Mouse (Mus musculus): ENCODE results near the gene Ermard. TPM values are rescaled to one million over a fixed set of nuclear protein-coding genes. Genes with fewer than 3 reads are reported as not detected.

Ermard gene
- polyA plus RNA-seq, 1 experiment from 2014 or later = 92.2 TPM

- Histone ChIP-seq H3K9ac (ENCODE audit: low read depth, low read length) (no peak overlapping the region), H3K27me3 (ENCODE audit: control insufficient read depth, insufficient read depth, low read length) (no peaks in the 10 kb centered on the region), H3K4me1 (replicated peaks; ENCODE audit: control insufficient read depth, insufficient read depth, low read length) (no peaks in the 10 kb centered on the region; the same call in 1 of the 2 replicates), H3K9me3 (ENCODE audit: control insufficient read depth, low read length) (no peaks in the 10 kb centered on the region), H3K36me3 (ENCODE audit: control insufficient read depth, insufficient read depth, low read length) (no peaks in the 10 kb centered on the region), H3K4me2 (replicated peaks; ENCODE audit: low read depth, low read length) (no peak overlapping the region), H3K4me3 (ENCODE audit: low read depth, low read length) (no peak overlapping the region), H3K27ac (ENCODE audit: low read depth, low read length) (no peak overlapping the region)
- 64% methylated on average over 2 of the region's 2 CpGs for WGBS
- ATAC-seq (ENCODE audit: low FRiP score) (no peak), DNase-seq (ENCODE audit: low spot score) (no peak)
Measured at GRCm38 (mm10) chr17:15069124-15069523, 28.1 kb downstream of the Ermard start.

GRCm38 (mm10) chr17:15072211-15072610, 31.2 kb downstream of the Ermard start:
- Histone ChIP-seq H3K27ac (ENCODE audit: low read depth, low read length) (no peak overlapping the region), H3K9me3 (ENCODE audit: control insufficient read depth, low read length) (no peaks in the 10 kb centered on the region), H3K4me1 (replicated peaks; ENCODE audit: control insufficient read depth, insufficient read depth, low read length) (no peaks in the 10 kb centered on the region), H3K4me2 (replicated peaks; ENCODE audit: low read depth, low read length) (no peak overlapping the region), H3K4me3 (ENCODE audit: low read depth, low read length) (no peak overlapping the region), H3K9ac (ENCODE audit: low read depth, low read length) (no peak overlapping the region), H3K27me3 (ENCODE audit: control insufficient read depth, insufficient read depth, low read length) (no peaks in the 10 kb centered on the region), H3K36me3 (ENCODE audit: control insufficient read depth, insufficient read depth, low read length) (no peaks in the 10 kb centered on the region)
- ATAC-seq (ENCODE audit: low FRiP score) (no peak), DNase-seq (ENCODE audit: low spot score) (no peak)
- 73% methylated on average over 2 of the region's 2 CpGs for WGBS

- H3K4me2 ChIP-seq (replicated peaks; ENCODE audit: low read depth, low read length) = no peak overlapping the region
- no peak overlapping the region for H3K27ac ChIP-seq (ENCODE audit: low read depth, low read length)
- ATAC-seq (ENCODE audit: low FRiP score) (no peak), DNase-seq (ENCODE audit: low spot score) (no peak)
- no peak overlapping the region for H3K4me3 ChIP-seq (ENCODE audit: low read depth, low read length)
- WGBS = 81% methylated on average over 8 of the region's 8 CpGs
- H3K27me3 ChIP-seq (ENCODE audit: control insufficient read depth, insufficient read depth, low read length) = no peaks in the 10 kb centered on the region
- no peaks in the 10 kb centered on the region for H3K4me1 ChIP-seq (replicated peaks; ENCODE audit: control insufficient read depth, insufficient read depth, low read length)
- H3K9ac ChIP-seq (ENCODE audit: low read depth, low read length) = no peak overlapping the region
- H3K9me3 ChIP-seq (ENCODE audit: control insufficient read depth, low read length) = no peaks in the 10 kb centered on the region
- H3K36me3 ChIP-seq (ENCODE audit: control insufficient read depth, insufficient read depth, low read length) = no peaks in the 10 kb centered on the region
Measured at GRCm38 (mm10) chr17:15075033-15075432, 34.0 kb downstream of the Ermard start.

GRCm38 (mm10) chr17:15077536-15077935, 36.5 kb downstream of the Ermard start:
- H3K27ac ChIP-seq (ENCODE audit: low read depth, low read length) = no peak overlapping the region
- H3K27me3 ChIP-seq (ENCODE audit: control insufficient read depth, insufficient read depth, low read length) = no peaks in the 10 kb centered on the region
- 68% methylated on average over 2 of the region's 2 CpGs for WGBS
- no peaks in the 10 kb centered on the region for H3K9me3 ChIP-seq (ENCODE audit: control insufficient read depth, low read length)
- H3K9ac ChIP-seq (ENCODE audit: low read depth, low read length) = no peak overlapping the region
- H3K4me2 ChIP-seq (replicated peaks; ENCODE audit: low read depth, low read length) = no peak overlapping the region
- H3K4me1 ChIP-seq (replicated peaks; ENCODE audit: control insufficient read depth, insufficient read depth, low read length) = no peaks in the 10 kb centered on the region
- no peak overlapping the region for H3K4me3 ChIP-seq (ENCODE audit: low read depth, low read length)
- ATAC-seq (ENCODE audit: low FRiP score) = no peak
- DNase-seq (ENCODE audit: low spot score) = no peak
- H3K36me3 ChIP-seq (ENCODE audit: control insufficient read depth, insufficient read depth, low read length) = no peaks in the 10 kb centered on the region

GRCm38 (mm10) chr17:15084226-15084848, 43.3 kb downstream of the Ermard start:
- no peaks in the 10 kb centered on the region for H3K9me3 ChIP-seq (ENCODE audit: control insufficient read depth, low read length)
- no peak overlapping the region for H3K4me3 ChIP-seq (ENCODE audit: low read depth, low read length)
- DNase-seq (ENCODE audit: low spot score) (no peak), ATAC-seq (ENCODE audit: low FRiP score) (no peak)
- no peak overlapping the region for H3K4me2 ChIP-seq (replicated peaks; ENCODE audit: low read depth, low read length)
- WGBS = 72% methylated on average over 13 of the region's 13 CpGs
- peaks cover 4% of the 10 kb centered on the region for H3K4me1 ChIP-seq (replicated peaks; ENCODE audit: control insufficient read depth, insufficient read depth, low read length)
- H3K27me3 ChIP-seq (ENCODE audit: control insufficient read depth, insufficient read depth, low read length) = no peaks in the 10 kb centered on the region
- H3K27ac ChIP-seq (ENCODE audit: low read depth, low read length) = no peak overlapping the region
- H3K36me3 ChIP-seq (ENCODE audit: control insufficient read depth, insufficient read depth, low read length) = no peaks in the 10 kb centered on the region
- no peak overlapping the region for H3K9ac ChIP-seq (ENCODE audit: low read depth, low read length)

- H3K27ac ChIP-seq (ENCODE audit: low read depth, low read length) = no peak overlapping the region
- H3K4me2 ChIP-seq (replicated peaks; ENCODE audit: low read depth, low read length) = no peak overlapping the region
- ATAC-seq (ENCODE audit: low FRiP score) (no peak), DNase-seq (ENCODE audit: low spot score) (no peak)
- H3K9ac ChIP-seq (ENCODE audit: low read depth, low read length) = no peak overlapping the region
- no peaks in the 10 kb centered on the region for H3K36me3 ChIP-seq (ENCODE audit: control insufficient read depth, insufficient read depth, low read length)
- 70% methylated on average over 2 of the region's 2 CpGs for WGBS
- no peaks in the 10 kb centered on the region for H3K9me3 ChIP-seq (ENCODE audit: control insufficient read depth, low read length)
- H3K4me1 ChIP-seq (replicated peaks; ENCODE audit: control insufficient read depth, insufficient read depth, low read length) = peaks cover 4% of the 10 kb centered on the region
- no peak overlapping the region for H3K4me3 ChIP-seq (ENCODE audit: low read depth, low read length)
- H3K27me3 ChIP-seq (ENCODE audit: control insufficient read depth, insufficient read depth, low read length) = no peaks in the 10 kb centered on the region
Measured at GRCm38 (mm10) chr17:15085006-15085405, 44.0 kb downstream of the Ermard start.

- Histone ChIP-seq H3K9ac (ENCODE audit: low read depth, low read length) (no peak overlapping the region), H3K27ac (ENCODE audit: low read depth, low read length) (peak overlapping the region; percentile 10; the same call in 1 of the 2 replicates), H3K27me3 (ENCODE audit: control insufficient read depth, insufficient read depth, low read length) (no peaks in the 10 kb centered on the region), H3K4me1 (replicated peaks; ENCODE audit: control insufficient read depth, insufficient read depth, low read length) (peaks cover 4% of the 10 kb centered on the region), H3K36me3 (ENCODE audit: control insufficient read depth, insufficient read depth, low read length) (no peaks in the 10 kb centered on the region), H3K9me3 (ENCODE audit: control insufficient read depth, low read length) (no peaks in the 10 kb centered on the region), H3K4me2 (replicated peaks; ENCODE audit: low read depth, low read length) (no peak overlapping the region), H3K4me3 (ENCODE audit: low read depth, low read length) (no peak overlapping the region)
- DNase-seq (ENCODE audit: low spot score) = peak; percentile 30
- WGBS = 36% methylated on average over 2 of the region's 2 CpGs
- ATAC-seq (ENCODE audit: low FRiP score) = peak; percentile 67
Measured at GRCm38 (mm10) chr17:15088166-15088565, 47.2 kb downstream of the Ermard start.

- 26% methylated on average over 8 of the region's 8 CpGs for WGBS
- no peak overlapping the region for H3K4me2 ChIP-seq (replicated peaks; ENCODE audit: low read depth, low read length)
Measured at GRCm38 (mm10) chr17:15088591-15089001, 47.6 kb downstream of the Ermard start.

GRCm38 (mm10) chr17:15091739-15092138, 50.7 kb downstream of the Ermard start:
- Histone ChIP-seq H3K27me3 (ENCODE audit: control insufficient read depth, insufficient read depth, low read length) (no peaks in the 10 kb centered on the region), H3K4me3 (ENCODE audit: low read depth, low read length) (no peak overlapping the region), H3K9me3 (ENCODE audit: control insufficient read depth, low read length) (no peaks in the 10 kb centered on the region), H3K9ac (ENCODE audit: low read depth, low read length) (no peak overlapping the region), H3K27ac (ENCODE audit: low read depth, low read length) (no peak overlapping the region), H3K36me3 (ENCODE audit: control insufficient read depth, insufficient read depth, low read length) (no peaks in the 10 kb centered on the region), H3K4me2 (replicated peaks; ENCODE audit: low read depth, low read length) (no peak overlapping the region), H3K4me1 (replicated peaks; ENCODE audit: control insufficient read depth, insufficient read depth, low read length) (peaks cover 4% of the 10 kb centered on the region)
- no peak for ATAC-seq (ENCODE audit: low FRiP score)
- 83% methylated on average over 3 of the region's 3 CpGs for WGBS
- no peak for DNase-seq (ENCODE audit: low spot score)

More at GRCm38 (mm10) chr17:15088591-15089001, 47.6 kb downstream of the Ermard start:
- no peaks in the 10 kb centered on the region for H3K36me3 ChIP-seq (ENCODE audit: control insufficient read depth, insufficient read depth, low read length)
- no peak overlapping the region for H3K27ac ChIP-seq (ENCODE audit: low read depth, low read length)
- DNase-seq (ENCODE audit: low spot score) = peak; percentile 58
- peaks cover 4% of the 10 kb centered on the region for H3K4me1 ChIP-seq (replicated peaks; ENCODE audit: control insufficient read depth, insufficient read depth, low read length)
- H3K9ac ChIP-seq (ENCODE audit: low read depth, low read length) = no peak overlapping the region
- ATAC-seq (ENCODE audit: low FRiP score) = peak; percentile 82
- H3K27me3 ChIP-seq (ENCODE audit: control insufficient read depth, insufficient read depth, low read length) = no peaks in the 10 kb centered on the region
- no peaks in the 10 kb centered on the region for H3K9me3 ChIP-seq (ENCODE audit: control insufficient read depth, low read length)
- H3K4me3 ChIP-seq (ENCODE audit: low read depth, low read length) = no peak overlapping the region

All from hindbrain, embryonic 11.5 days (tissue).